Mouse (Mus musculus) gastrocnemius, adult 2 months (tissue): ENCODE results near the gene Ralgps2. TPM values are rescaled to one million over a fixed set of nuclear protein-coding genes. Genes with fewer than 3 reads are reported as not detected.
A peak's percentile ranks its signal among the peaks of the same experiment; 100 is the strongest.

Experiments
- DNase-seq: peaks from one replicate; pipeline ENCODE4 v3.0.0; 2022
- H3K27ac ChIP-seq: fragments of 200-600 bp; 2 replicates; pipeline ENCODE4 v1.8.1; 2022; ENCODE audit warnings: mild to moderate bottlenecking
- H3K4me3 ChIP-seq: fragments of 200-600 bp; 2 replicates; pipeline ENCODE4 v1.8.1; 2022; ENCODE audit warnings: mild to moderate bottlenecking, moderate library complexity
- CTCF ChIP-seq: fragments of 200-600 bp; IDR thresholded peaks from 2 replicates; pipeline ENCODE4 v1.8.1; 2022; ENCODE audit warnings: antibody characterized with exemption, mild to moderate bottlenecking, moderate library complexity
- intact Hi-C: fragments of 180-260 bp; cut with DNase I; formaldehyde crosslinking; loops from one replicate; pipeline ENCODE4 v1.15.1; 2025
- total RNA-seq, 2 experiments: library from RNA; stranded (reverse); gene quantifications; 2 replicates each; pipeline ENCODE4 v1.2.3; 2021

Gene Ralgps2
- total RNA-seq, 2 experiments from 2014 or later: 1.5 to 1.9 TPM

DNA sequence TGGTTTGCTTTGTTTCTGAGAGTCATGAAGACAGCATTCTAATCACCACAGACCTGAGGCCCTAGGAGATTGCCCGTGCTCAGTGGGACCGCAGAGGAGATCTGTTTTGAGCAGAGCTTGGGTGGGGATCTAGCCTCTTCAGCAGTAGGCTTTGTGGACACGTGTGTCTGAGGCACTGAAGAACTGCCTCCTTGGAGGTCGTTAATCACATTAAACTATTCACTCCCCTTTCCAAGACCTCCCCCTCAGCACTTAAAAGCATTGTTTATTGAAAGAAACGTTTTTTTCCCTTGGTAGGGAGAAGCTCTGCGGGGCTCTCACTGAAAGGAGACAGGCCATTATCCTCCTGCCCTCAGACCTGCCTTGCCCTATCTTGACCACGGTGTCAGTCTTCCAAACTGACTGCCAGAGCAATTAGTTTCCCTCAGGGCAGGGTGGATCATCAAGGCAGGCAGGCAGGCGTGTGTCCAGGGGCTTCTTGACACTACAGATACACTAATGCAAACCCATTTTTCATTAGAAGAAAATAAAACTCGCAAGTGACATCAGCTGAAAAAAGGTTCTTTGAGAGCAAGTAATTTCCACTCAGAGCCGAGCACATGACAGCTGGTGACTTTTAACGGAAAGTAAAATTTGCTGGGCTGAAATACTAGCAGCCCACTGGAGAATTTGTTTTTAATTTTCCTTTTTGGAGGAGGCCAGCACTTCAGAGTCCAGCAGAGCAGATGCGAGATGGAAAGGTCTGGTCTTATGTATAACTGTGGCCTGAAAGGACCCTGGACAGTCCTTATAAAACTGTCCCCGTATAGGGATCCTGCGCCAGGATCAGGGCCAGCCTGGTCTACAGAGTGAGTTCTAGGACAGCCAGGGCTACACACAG, 157.2 kb downstream of the Ralgps2 start:
- peak; percentile 49 for DNase-seq
- no peak for TF ChIP-seq CTCF
- intact Hi-C loops: loop anchor here (5.0 kb wide), 1 partner anchor 55 kb away; the partner anchor contains the start of gene Angptl1
- Histone ChIP-seq H3K4me3 (no peak overlapping the region), H3K27ac (peak overlapping the region; percentile 86)

DNA sequence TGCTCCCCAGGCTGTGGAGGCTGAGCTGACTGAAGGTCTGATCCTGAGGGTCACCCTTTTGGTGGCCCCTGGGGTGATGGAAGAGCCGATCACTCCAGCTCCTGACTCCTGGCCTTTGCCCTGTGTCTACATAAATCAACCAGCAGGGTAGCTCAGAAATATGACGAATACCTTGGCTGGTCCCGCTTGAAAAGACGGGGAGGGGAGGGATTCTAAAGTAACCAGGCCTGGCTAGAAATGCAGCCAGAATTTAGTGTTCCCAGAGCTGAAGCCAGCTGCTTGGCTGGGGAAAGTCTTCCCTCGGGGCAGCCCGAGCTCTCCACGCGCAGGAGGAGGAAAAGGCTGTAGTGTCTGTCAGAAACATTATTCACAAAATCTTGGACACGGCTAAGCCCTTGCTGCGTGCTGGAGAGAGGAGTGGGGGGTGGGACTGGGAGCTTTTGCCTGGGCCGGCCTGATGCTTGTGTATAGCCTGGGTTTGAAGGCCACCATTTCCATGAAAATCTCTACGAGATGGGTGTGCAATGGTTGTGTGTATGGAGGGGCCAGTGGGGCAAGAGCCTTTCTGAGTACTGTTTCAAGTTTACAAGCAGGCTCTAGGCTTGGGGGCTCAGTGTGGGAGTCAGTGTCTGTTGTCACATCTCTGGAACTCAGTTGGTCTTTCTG, 158.2 kb downstream of the Ralgps2 start:
- Histone ChIP-seq H3K4me3 (peak overlapping the region; percentile 41), H3K27ac (peak overlapping the region; percentile 86)
- intact Hi-C loops: loop anchor here (5.0 kb wide), 1 partner anchor 56 kb away; the partner anchor contains the start of gene Angptl1
- TF ChIP-seq CTCF: no peak
- peak; percentile 89 for DNase-seq

DNA sequence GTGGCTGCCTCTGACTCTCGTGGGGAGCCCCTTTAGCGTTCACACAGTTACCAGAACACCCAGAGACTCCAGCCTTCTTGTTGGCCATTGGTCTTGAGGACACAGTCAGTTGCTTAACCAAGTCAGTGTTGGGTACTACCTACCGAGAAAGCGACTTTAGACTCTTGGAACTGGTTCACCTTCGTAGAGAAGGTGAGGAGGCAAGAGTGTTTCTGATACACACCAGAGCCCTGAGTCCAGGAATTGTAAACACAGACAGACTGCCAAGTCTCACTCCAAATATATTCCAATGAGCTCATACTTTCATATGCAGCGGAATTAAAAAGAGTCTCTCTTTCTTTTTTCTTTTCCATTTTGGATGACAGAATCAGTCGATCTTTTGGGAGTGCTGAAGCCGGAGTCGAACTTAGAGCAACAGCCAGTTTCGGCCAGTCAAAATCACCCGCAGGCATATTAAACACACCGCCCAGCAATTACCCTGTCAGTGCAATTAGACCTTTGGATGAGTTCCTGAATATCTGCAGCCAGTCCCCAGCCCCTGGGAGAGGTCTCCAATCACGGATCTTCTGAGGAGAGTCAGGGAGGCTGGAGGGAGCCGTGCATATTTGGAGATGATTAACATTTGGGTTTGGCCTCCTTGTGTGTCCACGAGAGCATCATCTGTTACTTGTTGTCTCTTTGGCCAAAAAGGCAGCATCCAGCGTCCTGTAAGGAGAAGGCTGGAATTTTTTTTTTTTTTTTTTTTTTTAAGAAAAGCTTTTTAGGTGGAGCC, 159.0 kb downstream of the Ralgps2 start:
- Histone ChIP-seq H3K27ac (peak overlapping the region; percentile 86), H3K4me3 (peak overlapping the region; percentile 41)
- peak; percentile 69 for DNase-seq
- TF ChIP-seq CTCF: no peak
- intact Hi-C loops: loop anchor here (5.0 kb wide), 1 partner anchor 57 kb away; the partner anchor contains the start of gene Angptl1

DNA sequence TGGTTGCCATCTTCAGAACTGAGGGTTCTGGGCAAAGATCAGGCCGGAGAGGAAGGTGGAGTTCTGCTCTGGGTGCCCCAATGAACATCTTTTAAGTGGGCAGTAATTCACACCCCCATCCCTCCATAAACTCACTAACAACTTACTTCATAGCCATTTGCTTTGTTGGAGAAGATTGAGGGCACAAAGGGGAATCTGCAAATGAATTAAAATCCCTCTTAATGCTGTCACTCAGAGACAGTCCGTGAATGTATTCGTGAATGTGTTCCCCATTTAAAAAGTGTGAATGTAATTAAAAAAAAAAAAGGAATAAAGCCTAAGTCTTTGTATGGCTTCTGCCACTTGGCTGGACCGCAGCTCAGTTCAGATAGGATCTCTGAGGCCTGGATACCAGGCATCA, 159.8 kb downstream of the Ralgps2 start:
- H3K4me3 ChIP-seq: no peak overlapping the region
- no peak for DNase-seq
- intact Hi-C loops: no loop called here
- H3K27ac ChIP-seq: peak overlapping the region; percentile 86
- no peak for TF ChIP-seq CTCF

DNA sequence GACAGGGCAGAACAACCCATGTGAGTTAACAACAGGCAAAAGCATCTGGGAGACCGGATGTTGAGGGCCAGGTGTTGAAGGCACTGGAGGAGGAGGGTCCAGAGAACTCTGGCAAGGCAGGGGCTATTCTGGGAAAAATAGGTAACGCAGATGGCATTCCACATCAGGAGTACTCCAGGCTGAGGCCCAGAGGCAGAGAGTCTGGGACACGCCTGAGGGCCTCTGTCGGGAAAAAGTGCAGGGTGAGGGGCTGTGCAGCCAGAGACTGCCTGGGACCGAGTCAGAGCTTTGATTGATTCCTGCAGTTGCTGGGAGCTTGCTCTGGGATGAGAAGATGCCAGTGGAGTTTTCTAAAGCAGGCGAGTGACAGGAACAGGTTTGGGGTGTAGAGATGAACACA, 160.4 kb downstream of the Ralgps2 start:
- no peak overlapping the region for H3K4me3 ChIP-seq
- no peak for DNase-seq
- intact Hi-C loops: no loop called here
- no peak overlapping the region for H3K27ac ChIP-seq
- no peak for TF ChIP-seq CTCF

DNA sequence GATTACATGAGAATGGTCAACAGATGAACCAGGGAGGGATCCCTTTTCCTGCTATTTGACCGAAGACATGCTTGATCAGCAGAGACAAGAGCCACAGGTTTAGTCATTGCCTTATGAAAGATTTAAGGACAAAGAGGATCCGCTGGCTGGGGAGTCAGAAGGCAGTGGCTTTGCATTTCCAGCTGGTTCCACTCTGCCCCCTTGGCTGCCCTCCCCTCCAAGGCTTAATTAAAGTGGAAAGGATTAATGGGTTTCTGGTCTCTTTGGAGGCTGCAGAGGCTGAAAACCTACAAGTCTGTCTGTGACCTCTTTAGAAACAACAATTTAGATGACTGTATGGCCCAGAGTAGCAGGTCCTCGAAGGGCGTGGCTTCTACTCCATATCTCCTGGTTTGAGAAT, 161.5 kb downstream of the Ralgps2 start:
- TF ChIP-seq CTCF: no peak
- no peak overlapping the region for H3K4me3 ChIP-seq
- no peak overlapping the region for H3K27ac ChIP-seq
- no peak for DNase-seq
- intact Hi-C loops: no loop called here

DNA sequence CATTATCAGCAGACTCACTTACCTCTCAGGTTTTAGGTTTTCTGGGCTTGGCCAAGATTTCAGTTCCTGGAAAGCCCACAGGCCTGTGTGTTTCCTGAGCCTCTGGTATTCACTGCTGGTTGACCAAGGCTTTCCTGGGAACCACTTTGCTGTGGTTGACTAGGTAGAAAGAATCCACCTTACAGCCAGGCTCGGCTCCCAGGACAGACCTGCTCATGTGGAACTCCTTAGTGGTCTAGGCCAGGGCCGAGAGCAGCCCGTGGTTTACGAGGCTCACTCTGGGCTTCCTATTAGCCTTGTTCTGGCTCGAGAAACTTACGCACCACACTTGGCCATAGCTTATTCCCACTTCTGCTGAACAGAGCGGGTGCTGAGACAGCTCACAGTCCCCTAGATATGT, 163.4 kb downstream of the Ralgps2 start:
- no peak for DNase-seq
- no peak overlapping the region for H3K4me3 ChIP-seq
- no peak for TF ChIP-seq CTCF
- H3K27ac ChIP-seq: no peak overlapping the region
- intact Hi-C loops: no loop called here

DNA sequence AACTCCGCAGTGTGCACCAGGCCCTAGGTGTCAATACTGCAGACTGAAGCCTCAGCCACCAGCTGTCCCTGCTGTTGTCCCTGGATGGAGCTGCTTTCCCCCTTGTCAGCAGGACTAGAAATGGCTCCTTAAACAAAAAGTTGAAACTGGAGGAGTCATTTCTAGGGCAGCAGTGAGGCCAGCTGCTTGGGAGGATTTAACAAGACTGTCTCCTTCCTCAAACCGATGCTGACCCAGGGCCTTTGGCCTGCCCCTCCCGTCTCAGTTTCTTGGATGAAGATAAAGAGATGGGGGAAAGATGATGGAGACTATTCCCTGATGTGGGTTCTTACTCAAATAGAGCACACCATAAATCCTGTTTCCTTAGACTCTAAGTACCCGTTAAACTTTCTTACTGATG, 164.2 kb downstream of the Ralgps2 start:
- no peak for TF ChIP-seq CTCF
- DNase-seq: no peak
- no peak overlapping the region for H3K4me3 ChIP-seq
- H3K27ac ChIP-seq: no peak overlapping the region
- intact Hi-C loops: no loop called here

DNA sequence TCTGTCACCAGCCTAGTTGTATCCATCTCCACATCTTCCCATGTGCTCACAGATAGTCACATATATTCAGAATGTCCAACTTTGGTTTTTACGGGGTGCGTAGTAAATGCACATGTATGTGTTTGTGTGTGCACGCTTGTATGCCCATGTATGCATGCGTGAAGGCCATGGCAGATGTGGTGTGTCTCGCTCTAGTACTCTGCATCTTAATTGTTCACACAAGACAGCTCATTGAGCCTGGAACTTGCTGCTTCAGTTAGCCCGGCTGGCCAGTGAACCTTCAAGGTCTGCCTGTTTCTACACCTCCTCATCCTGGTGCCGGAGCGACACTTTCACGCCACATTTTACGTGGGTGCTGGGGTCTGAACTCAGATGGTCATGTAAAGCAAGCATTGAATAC, 168.6 kb downstream of the Ralgps2 start:
- no peak for DNase-seq
- Histone ChIP-seq H3K27ac (no peak overlapping the region), H3K4me3 (no peak overlapping the region)
- TF ChIP-seq CTCF: no peak
- intact Hi-C loops: no loop called here

DNA sequence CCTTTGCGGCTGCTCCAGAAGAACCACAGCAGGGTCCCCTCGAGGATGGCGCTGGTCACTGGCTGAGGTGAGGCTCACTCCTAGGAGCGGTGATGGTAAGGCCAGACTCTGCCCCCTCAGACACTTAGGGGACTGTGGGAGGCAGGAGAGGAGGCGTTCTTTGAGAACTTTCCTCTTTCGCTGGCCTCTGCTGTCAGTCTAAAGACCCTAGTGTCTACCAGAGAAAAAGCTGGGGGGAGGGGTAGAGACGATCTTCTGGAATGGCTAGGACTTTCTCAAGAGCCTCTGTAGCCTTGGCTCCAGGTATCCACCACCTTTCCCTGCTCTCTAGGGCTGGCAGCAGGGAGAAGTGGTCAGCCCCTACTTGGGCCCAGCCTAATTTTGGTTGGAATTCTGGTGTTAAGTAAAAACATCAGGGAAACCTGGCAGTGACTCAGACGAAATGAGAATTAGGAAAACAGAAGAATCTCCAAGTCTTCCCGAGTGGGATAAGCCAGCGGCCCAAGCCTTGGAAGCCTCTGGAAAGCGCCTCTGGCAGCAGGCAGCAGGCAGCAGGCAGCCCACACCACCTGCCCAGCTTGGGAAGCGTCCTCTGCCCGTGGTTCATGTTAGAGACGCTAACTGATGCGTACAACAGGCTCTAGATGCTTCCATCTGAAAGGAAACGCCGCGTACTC, 169.7 kb downstream of the Ralgps2 start:
- peak; percentile 67 for DNase-seq
- Histone ChIP-seq H3K4me3 (peak overlapping the region; percentile 23), H3K27ac (peak overlapping the region; percentile 78)
- TF ChIP-seq CTCF: no peak
- intact Hi-C loops: no loop called here

DNA sequence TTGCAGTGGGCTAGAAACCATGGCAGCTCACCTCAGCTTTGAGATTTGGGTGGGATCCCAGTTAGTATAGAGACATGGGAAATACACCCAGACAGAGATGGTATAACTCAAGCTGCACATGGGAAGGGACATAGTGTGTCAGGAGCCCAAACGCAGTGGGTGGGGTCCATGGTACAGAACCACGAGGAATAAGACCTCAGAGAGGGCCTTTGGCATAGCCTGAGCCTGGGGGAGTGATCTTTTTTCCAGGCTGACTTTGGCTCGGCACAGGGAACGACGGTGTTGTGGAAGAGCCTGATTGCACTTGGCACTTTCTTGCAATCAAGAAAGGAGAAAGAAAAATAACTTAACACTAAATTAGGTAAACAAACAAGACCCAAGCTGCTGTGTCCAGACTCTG, 170.3 kb downstream of the Ralgps2 start:
- DNase-seq: peak; percentile 41
- no peak overlapping the region; the same call in 1 of the 2 replicates for H3K4me3 ChIP-seq
- intact Hi-C loops: no loop called here
- peak overlapping the region; percentile 78 for H3K27ac ChIP-seq
- TF ChIP-seq CTCF: no peak

DNA sequence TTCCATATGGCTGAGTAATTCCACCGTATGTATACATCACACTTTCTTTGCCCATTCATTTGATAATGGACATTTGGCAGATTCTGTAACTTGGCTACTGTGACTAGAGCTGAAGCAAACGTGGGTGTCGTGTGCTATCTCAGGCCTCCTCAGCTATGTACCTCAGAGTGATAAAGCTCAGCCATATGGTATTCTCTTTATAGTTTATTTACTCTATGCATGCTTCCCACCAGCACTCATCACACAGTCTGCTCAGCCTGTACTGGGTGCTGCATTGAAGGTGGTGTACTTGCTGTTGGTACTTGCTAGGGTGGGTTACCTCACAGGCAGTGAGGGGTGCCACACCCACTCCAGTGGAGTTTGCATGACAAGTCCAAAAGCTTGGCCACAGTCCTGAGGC, 174.1 kb downstream of the Ralgps2 start:
- Histone ChIP-seq H3K27ac (no peak overlapping the region), H3K4me3 (no peak overlapping the region)
- no peak for TF ChIP-seq CTCF
- intact Hi-C loops: no loop called here
- no peak for DNase-seq
